Mouse (Mus musculus): ENCODE data around the gene Amotl1. TPM values are rescaled to one million over a fixed set of nuclear protein-coding genes. Genes with fewer than 3 reads are reported as not detected.

Gene Amotl1
- polyA plus RNA-seq, 1 experiment from 2014 or later, result 29.6 TPM

DNA sequence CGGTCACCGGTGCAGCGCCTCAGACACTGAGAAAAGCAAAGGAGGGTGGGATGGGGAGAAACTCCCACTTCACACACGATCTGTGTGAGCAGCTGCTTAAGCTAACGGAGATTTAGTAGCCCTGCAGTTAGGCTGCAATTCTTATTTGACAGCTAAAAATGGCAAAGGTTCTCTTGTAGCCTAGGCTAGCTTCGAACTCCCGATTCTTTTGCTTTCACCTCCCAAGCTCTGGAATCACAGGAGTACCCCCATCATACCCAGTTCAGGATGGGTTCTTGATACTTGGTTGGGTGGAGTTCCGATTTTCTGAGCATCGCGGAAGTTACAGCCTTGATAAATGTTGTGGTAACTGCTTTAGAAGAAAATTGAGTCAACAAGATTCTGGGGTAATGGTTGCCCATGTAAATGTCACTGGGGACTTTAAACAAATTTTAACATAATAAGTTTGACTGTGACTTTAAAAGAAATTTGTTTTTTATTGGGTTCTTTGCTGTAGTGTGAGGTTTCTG lies 143.9 kb downstream of the Amotl1 start:
- Histone ChIP-seq H3K4me2 (peak overlapping the region; percentile 76), H3K27me3 (ENCODE audit: insufficient read depth, low read length) (no peaks in the 10 kb centered on the region), H3K36me3 (ENCODE audit: insufficient read depth) (peaks cover 38% of the 10 kb centered on the region), H3K27ac (ENCODE audit: low read depth) (peak overlapping the region; percentile 76; the same call in 1 of the 2 replicates), H3K9me3 (ENCODE audit: low read depth, low read length) (no peaks in the 10 kb centered on the region), H3K9ac (peak overlapping the region; percentile 80), H3K4me1 (ENCODE audit: insufficient read depth) (no peaks in the 10 kb centered on the region), H3K4me3 (ENCODE audit: low read depth, low read length) (peak overlapping the region; percentile 84)
- DNase-seq (no peak), ATAC-seq (ENCODE audit: insufficient read depth) (no peak)
- 2% methylated on average over 10 of the region's 10 CpGs for WGBS
- no peak for TF ChIP-seq CTCF (IDR thresholded peaks at IDR 0.05; ENCODE audit: low read depth)

DNA sequence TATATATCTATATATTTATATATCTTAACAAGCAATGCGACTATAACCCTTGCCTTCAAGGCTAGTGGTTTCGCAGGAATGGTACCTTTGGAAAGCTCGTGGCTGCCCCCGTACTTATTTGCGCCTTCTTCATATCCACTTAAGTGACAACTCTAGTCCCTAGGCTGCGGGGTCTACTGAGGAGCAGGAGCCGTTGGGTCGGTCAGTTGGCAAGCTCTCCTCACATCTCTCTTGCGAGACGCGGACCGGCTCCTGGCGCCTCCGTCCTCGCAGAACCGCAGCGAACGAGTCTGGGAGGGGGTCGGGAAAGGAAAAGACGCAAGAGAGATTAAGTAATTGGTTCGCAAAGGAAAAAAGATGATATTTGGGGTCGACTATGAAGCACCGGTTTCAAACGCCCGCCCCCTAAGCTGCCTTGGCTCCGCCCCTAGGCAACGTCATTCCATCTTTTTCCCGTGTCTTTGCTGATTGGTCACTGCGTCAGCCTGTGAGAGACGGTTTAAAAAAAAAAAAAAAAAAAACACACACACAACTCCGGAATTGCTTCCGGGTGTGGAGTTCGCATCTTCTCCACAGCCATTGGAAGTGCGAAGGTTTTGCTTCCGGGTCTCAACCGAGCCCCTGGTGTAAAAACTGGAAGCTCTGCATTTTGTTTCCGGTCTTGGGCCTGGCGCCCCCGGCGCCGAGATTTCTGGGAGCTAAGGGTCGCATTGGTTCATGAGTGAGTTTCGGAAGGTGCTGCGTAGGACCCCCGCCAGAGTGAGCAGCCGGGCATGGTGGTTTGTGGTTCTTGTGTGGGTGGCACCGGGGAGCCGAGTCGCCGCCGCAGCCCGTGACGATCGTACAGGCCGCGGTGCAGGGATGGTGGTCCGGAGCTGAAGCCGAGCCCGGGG lies 144.6 kb downstream of the Amotl1 start, which contains the start of the genes Kdm4d and Cwc15:
Gene Kdm4d, minus strand, starts transcription at position 460 of the 893 bp plus-strand sequence.
Gene Cwc15, plus strand, starts transcription at position 595 of the 893 bp plus-strand sequence.
- under 1% methylated on average over 59 of the region's 59 CpGs for WGBS

DNA sequence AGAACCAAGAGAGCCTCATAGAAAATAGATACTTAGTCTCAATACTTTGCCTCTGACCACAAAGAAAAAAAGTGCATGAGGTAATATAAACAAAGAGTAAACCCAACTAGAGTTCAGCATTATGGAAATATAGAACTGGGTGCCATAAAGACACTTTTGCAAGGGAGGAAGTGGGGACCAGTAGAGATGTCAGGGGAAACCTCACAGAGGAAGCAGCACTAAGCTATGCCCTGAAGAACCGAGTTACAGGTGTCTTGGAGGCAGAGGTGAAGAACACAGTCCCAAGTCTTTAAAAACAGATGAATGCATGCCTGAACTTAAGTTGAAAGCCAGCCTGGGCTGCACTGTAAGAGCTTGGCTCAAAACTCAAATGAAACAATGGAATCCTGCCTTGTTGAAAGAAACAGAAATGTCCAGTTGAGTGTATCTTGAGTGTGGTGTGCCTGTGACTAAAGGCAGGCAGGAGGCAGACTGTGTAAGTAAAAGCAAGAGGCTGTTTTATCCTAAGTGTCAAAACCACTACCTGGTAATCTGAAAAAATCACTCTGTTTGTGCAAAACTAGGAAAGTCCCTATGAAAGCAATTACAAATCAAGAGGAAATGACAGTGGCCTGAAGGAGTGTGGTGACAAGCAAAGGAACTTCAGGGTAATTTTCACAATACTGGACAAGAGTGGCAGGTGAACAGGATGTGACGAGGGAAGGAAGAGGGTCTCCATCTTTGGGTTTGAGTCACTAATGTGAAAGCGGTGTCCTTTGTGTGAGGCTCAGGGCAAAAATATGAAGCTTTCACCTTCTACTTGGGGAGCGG lies 145.8 kb downstream of the Amotl1 start:
- Histone ChIP-seq H3K9me3 (ENCODE audit: low read depth, low read length) (no peaks in the 10 kb centered on the region), H3K4me2 (peak overlapping the region; percentile 69), H3K36me3 (ENCODE audit: insufficient read depth) (peaks cover 20% of the 10 kb centered on the region), H3K4me3 (ENCODE audit: low read depth, low read length) (peak overlapping the region; percentile 84; the same call in 1 of the 2 replicates), H3K4me1 (ENCODE audit: insufficient read depth) (no peaks in the 10 kb centered on the region), H3K27ac (ENCODE audit: low read depth) (no peak overlapping the region), H3K9ac (no peak overlapping the region), H3K27me3 (ENCODE audit: insufficient read depth, low read length) (no peaks in the 10 kb centered on the region)
- no peak for TF ChIP-seq CTCF (IDR thresholded peaks at IDR 0.05; ENCODE audit: low read depth)
- WGBS, result 82% methylated on average over 4 of the region's 4 CpGs
- ATAC-seq (ENCODE audit: insufficient read depth) (no peak), DNase-seq (no peak)

More for the DNA sequence above, 144.6 kb downstream of the Amotl1 start, which contains the start of the genes Kdm4d and Cwc15:
- H3K9ac ChIP-seq, result peak within 1 kb of the TSS; percentile 80
- H3K27ac ChIP-seq (ENCODE audit: low read depth), result peak within 1 kb of the TSS; percentile 76
- H3K4me3 ChIP-seq (ENCODE audit: low read depth, low read length), result peak within 1 kb of the TSS; percentile 84
- DNase-seq, result peak; percentile 98
- H3K4me1 ChIP-seq (ENCODE audit: insufficient read depth), result no peaks in the 10 kb centered on the region
- H3K27me3 ChIP-seq (ENCODE audit: insufficient read depth, low read length), result no peaks in the 10 kb centered on the region
- peak; percentile 99 for ATAC-seq (ENCODE audit: insufficient read depth)
- H3K9me3 ChIP-seq (ENCODE audit: low read depth, low read length), result no peaks in the 10 kb centered on the region
- peaks cover 31% of the 10 kb centered on the region for H3K36me3 ChIP-seq (ENCODE audit: insufficient read depth)
- TF ChIP-seq CTCF (IDR thresholded peaks at IDR 0.05; ENCODE audit: low read depth), result no peak
- H3K4me2 ChIP-seq, result peak within 1 kb of the TSS; percentile 76

Other genes with a start within 250 kb of the Amotl1 start
- gene Kdm4d, start 144.6 kb downstream of the Amotl1 start, polyA plus RNA-seq (2014; fragmentation: Nextera tagmentation; extraction: Ambion mirVana), result 0.30 and 0.88 TPM in 2 replicates
- 146 and 148 TPM in 2 replicates for gene Cwc15, start 144.4 kb downstream of the Amotl1 start, polyA plus RNA-seq (2014; fragmentation: Nextera tagmentation; extraction: Ambion mirVana)
- 0.18 TPM in 1 of 2 replicates, not detected in the other for gene Piwil4, start 95.7 kb upstream of the Amotl1 start, polyA plus RNA-seq (2014; fragmentation: Nextera tagmentation; extraction: Ambion mirVana)
- gene Fut4, start 107.3 kb upstream of the Amotl1 start, polyA plus RNA-seq (2014; fragmentation: Nextera tagmentation; extraction: Ambion mirVana), result 2.9 and 3.5 TPM in 2 replicates
- gene 1700012B09Rik, start 126.0 kb upstream of the Amotl1 start, polyA plus RNA-seq (2014; fragmentation: Nextera tagmentation; extraction: Ambion mirVana), result not detected in 2 replicates
- 34.6 and 38.0 TPM in 2 replicates for gene Mre11a, start 139.6 kb upstream of the Amotl1 start, polyA plus RNA-seq (2014; fragmentation: Nextera tagmentation; extraction: Ambion mirVana)
- gene Ankrd49, start 139.8 kb upstream of the Amotl1 start, polyA plus RNA-seq (2014; fragmentation: Nextera tagmentation; extraction: Ambion mirVana), result 45.9 and 46.8 TPM in 2 replicates
- gene Gpr83, start 215.2 kb upstream of the Amotl1 start, polyA plus RNA-seq (2014; fragmentation: Nextera tagmentation; extraction: Ambion mirVana), result 0.13 and 0.24 TPM in 2 replicates